Mouse (Mus musculus): ENCODE data around the gene Gapdh. TPM values are rescaled to one million over a fixed set of nuclear protein-coding genes. Genes with fewer than 3 reads are reported as not detected.

The Gapdh gene
- total and polyA plus RNA-seq, 2 experiments from 2014 or later = 1,919 to 2,736 TPM

GRCm38 (mm10) chr6:125172474-125172873 is 6.2 kb upstream of the Gapdh start:
- H3K9me3 ChIP-seq (ENCODE audit: low read length) = no peaks in the 10 kb centered on the region
- 74% methylated on average over 2 of the region's 2 CpGs for WGBS
- 0 out of 2 replicates have a peak, but pooled peaks cover 2% of the 10 kb centered on the region for H3K4me1 ChIP-seq (ENCODE audit: insufficient read depth, low read length)
- DNase-seq (ENCODE audit: low spot score) (no peak), ATAC-seq (no peak)
- H3K9ac ChIP-seq (replicated peaks; ENCODE audit: low read length) = no peak overlapping the region
- H3K4me2 ChIP-seq (ENCODE audit: low read depth, low read length) = no peak overlapping the region
- H3K36me3 ChIP-seq (ENCODE audit: insufficient read depth, low read length) = peaks cover 85% of the 10 kb centered on the region
- no peaks in the 10 kb centered on the region for H3K27me3 ChIP-seq (ENCODE audit: insufficient read depth, low read length)
- TF ChIP-seq CTCF (IDR thresholded peaks at IDR 0.05; ENCODE audit: low read depth) = no peak
- H3K4me3 ChIP-seq (ENCODE audit: low read length) = no peak overlapping the region
- no peak overlapping the region for H3K27ac ChIP-seq

GRCm38 (mm10) chr6:125170194-125170593 is 3.9 kb upstream of the Gapdh start:
- peaks cover 65% of the 10 kb centered on the region for H3K36me3 ChIP-seq (ENCODE audit: insufficient read depth, low read length)
- no peak overlapping the region for H3K4me2 ChIP-seq (ENCODE audit: low read depth, low read length)
- no peak overlapping the region for H3K4me3 ChIP-seq (ENCODE audit: low read length)
- H3K27ac ChIP-seq = no peak overlapping the region
- H3K9me3 ChIP-seq (ENCODE audit: low read length) = no peaks in the 10 kb centered on the region
- no peaks in the 10 kb centered on the region for H3K27me3 ChIP-seq (ENCODE audit: insufficient read depth, low read length)
- 82% methylated on average over 6 of the region's 6 CpGs for WGBS
- DNase-seq (ENCODE audit: low spot score) (no peak), ATAC-seq (no peak)
- H3K4me1 ChIP-seq (ENCODE audit: insufficient read depth, low read length) = peaks cover 16% of the 10 kb centered on the region; the same call in 1 of the 2 replicates
- peak; percentile 16; the same call in 1 of the 2 replicates for TF ChIP-seq CTCF (IDR thresholded peaks at IDR 0.05; ENCODE audit: low read depth)
- no peak overlapping the region for H3K9ac ChIP-seq (replicated peaks; ENCODE audit: low read length)

- DNase-seq (ENCODE audit: low spot score) (no peak), ATAC-seq (no peak)
- no peak overlapping the region for H3K4me2 ChIP-seq (ENCODE audit: low read depth, low read length)
- H3K4me1 ChIP-seq (ENCODE audit: insufficient read depth, low read length) = peaks cover 23% of the 10 kb centered on the region; the same call in 1 of the 2 replicates
- H3K36me3 ChIP-seq (ENCODE audit: insufficient read depth, low read length) = peaks cover 47% of the 10 kb centered on the region
- no peaks in the 10 kb centered on the region for H3K27me3 ChIP-seq (ENCODE audit: insufficient read depth, low read length)
- WGBS = 90% methylated on average over 14 of the region's 14 CpGs
- no peak overlapping the region for H3K4me3 ChIP-seq (ENCODE audit: low read length)
- no peak overlapping the region for H3K9ac ChIP-seq (replicated peaks; ENCODE audit: low read length)
- H3K9me3 ChIP-seq (ENCODE audit: low read length) = no peaks in the 10 kb centered on the region
- no peak for TF ChIP-seq CTCF (IDR thresholded peaks at IDR 0.05; ENCODE audit: low read depth)
- peak overlapping the region; percentile 90; the same call in 1 of the 2 replicates for H3K27ac ChIP-seq
Measured at GRCm38 (mm10) chr6:125168086-125168485, 1.8 kb upstream of the Gapdh start.

- DNase-seq (ENCODE audit: low spot score) = peak; percentile 49
- Histone ChIP-seq H3K4me3 (ENCODE audit: low read length) (0 out of 2 replicates have a peak overlapping the region, but pooled peaks have one; percentile 65), H3K9ac (replicated peaks; ENCODE audit: low read length) (peak overlapping the region; percentile 78), H3K36me3 (ENCODE audit: insufficient read depth, low read length) (peaks cover 37% of the 10 kb centered on the region), H3K27me3 (ENCODE audit: insufficient read depth, low read length) (no peaks in the 10 kb centered on the region), H3K9me3 (ENCODE audit: low read length) (no peaks in the 10 kb centered on the region), H3K27ac (peak overlapping the region; percentile 90), H3K4me2 (ENCODE audit: low read depth, low read length) (peak overlapping the region; percentile 77), H3K4me1 (ENCODE audit: insufficient read depth, low read length) (peaks cover 23% of the 10 kb centered on the region; the same call in 1 of the 2 replicates)
- 16% methylated on average over 10 of the region's 10 CpGs for WGBS
- no peak for TF ChIP-seq CTCF (IDR thresholded peaks at IDR 0.05; ENCODE audit: low read depth)
- peak; percentile 15; the same call in 1 of the 2 replicates for ATAC-seq
Measured at GRCm38 (mm10) chr6:125166861-125167650, 789 bp upstream of the Gapdh start.

- Histone ChIP-seq H3K27ac (peak overlapping the region; percentile 90), H3K9ac (replicated peaks; ENCODE audit: low read length) (peak overlapping the region; percentile 78), H3K4me2 (ENCODE audit: low read depth, low read length) (peak overlapping the region; percentile 77), H3K36me3 (ENCODE audit: insufficient read depth, low read length) (peaks cover 32% of the 10 kb centered on the region; the same call in 1 of the 2 replicates), H3K27me3 (ENCODE audit: insufficient read depth, low read length) (no peaks in the 10 kb centered on the region), H3K9me3 (ENCODE audit: low read length) (no peaks in the 10 kb centered on the region), H3K4me3 (ENCODE audit: low read length) (peak overlapping the region; percentile 65), H3K4me1 (ENCODE audit: insufficient read depth, low read length) (peaks cover 23% of the 10 kb centered on the region; the same call in 1 of the 2 replicates)
- DNase-seq (ENCODE audit: low spot score) (peak; percentile 97), ATAC-seq (peak; percentile 93)
- TF ChIP-seq CTCF (IDR thresholded peaks at IDR 0.05; ENCODE audit: low read depth) = no peak
- WGBS = under 1% methylated on average over 35 of the region's 36 CpGs
Measured at GRCm38 (mm10) chr6:125165328-125165891, 857 bp downstream of the Gapdh start.

- Histone ChIP-seq H3K4me2 (ENCODE audit: low read depth, low read length) (peak overlapping the region; percentile 77), H3K36me3 (ENCODE audit: insufficient read depth, low read length) (peaks cover 32% of the 10 kb centered on the region; the same call in 1 of the 2 replicates), H3K27ac (peak overlapping the region; percentile 90), H3K9me3 (ENCODE audit: low read length) (no peaks in the 10 kb centered on the region), H3K4me3 (ENCODE audit: low read length) (peak overlapping the region; percentile 65), H3K9ac (replicated peaks; ENCODE audit: low read length) (peak overlapping the region; percentile 78), H3K4me1 (ENCODE audit: insufficient read depth, low read length) (peaks cover 23% of the 10 kb centered on the region; the same call in 1 of the 2 replicates), H3K27me3 (ENCODE audit: insufficient read depth, low read length) (no peaks in the 10 kb centered on the region)
- under 1% methylated on average over 39 of the region's 39 CpGs for WGBS
- peak; percentile 84 for DNase-seq (ENCODE audit: low spot score)
- peak; percentile 38 for ATAC-seq
- no peak for TF ChIP-seq CTCF (IDR thresholded peaks at IDR 0.05; ENCODE audit: low read depth)
Measured at GRCm38 (mm10) chr6:125164672-125165327, 1.5 kb downstream of the Gapdh start.

Measured in hindbrain, postnatal 0 days (tissue).